Mouse (Mus musculus) inflammation-experienced regulatory T-cells, adult 6 months (primary cell): ENCODE results near the gene Btnl6. TPM values are rescaled to one million over a fixed set of nuclear protein-coding genes. Genes with fewer than 3 reads are reported as not detected.
"Not testable (repeated sequence)": the region's sequence is repeated elsewhere in the genome, so short reads cannot be mapped to it uniquely, and the experiment has no call there.

Source experiments
- ATAC-seq: one replicate; pipeline ENCODE4 v1.8.0; 2017
- polyA plus RNA-seq, 3 experiments: library from polyadenylated mRNA; unstranded; fragments of 100-300 nt; shearing (Covaris generic); gene quantifications; one replicate each; pipeline ENCODE4 v1.2.1; 2017

Btnl6 gene
- not detected for polyA plus RNA-seq

DNA sequence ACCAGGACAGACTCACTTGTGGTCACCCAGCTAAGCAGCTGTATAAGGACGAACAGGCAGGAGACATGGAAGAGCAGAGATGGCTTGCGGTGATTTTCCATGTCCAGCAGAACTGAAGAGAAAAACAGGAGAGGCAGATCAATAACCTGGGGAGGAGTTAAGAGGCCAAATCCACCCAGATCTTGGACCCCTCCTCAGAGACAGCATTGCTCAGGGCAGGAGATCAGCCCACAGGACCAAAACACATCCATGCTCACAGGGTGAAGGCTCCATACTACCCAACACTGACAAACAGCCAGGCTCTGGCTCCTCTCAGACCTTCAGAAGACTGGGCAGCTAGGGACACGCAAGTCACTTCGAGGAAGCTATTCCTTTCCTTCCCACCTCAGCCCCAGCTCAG lies at the start of gene Btnl6:
Btnl6 (minus strand) TSS at position 101 of the 400 bp plus-strand sequence.
- ATAC-seq = no peak

DNA sequence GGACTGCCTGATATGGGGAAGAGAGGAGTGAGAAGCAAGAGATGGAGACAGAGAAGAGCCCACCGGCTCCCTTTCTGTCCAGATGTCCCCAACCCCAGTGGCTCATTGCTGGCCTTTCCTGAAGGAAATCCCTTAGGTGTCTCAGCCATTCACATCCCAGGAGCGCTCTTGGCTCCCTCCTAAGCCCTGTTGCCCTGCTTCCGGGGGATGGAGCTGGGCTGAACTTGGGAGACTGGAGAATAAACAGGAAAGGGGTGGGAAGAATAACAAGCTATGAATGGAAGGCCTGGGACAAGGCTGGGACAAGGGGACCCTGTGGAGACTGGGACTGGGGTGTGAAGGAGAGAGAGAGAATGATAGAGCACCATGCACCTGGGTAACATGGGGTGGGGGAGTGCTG lies 47.6 kb upstream of the Btnl6 start:
- ATAC-seq = no peak

DNA sequence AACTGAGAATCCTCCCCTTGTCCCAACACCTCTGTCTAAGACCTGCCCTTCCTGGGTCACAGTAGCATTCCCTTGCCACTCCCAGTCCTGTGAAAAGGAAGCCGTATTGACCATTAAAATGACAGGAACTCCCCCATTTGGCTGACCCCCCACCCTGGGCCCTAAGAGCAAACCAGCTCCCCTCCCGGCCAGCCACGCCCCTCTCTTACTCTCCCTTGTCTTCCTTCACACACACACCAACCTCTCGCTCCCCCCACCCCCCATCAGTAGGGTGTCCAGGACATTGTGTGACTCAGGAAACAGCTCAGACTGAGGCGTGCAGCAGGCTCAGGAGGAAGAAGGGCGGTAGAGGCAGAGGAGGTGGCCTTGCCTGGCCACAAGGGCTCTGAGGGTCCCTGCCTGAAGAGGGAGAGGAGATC lies 46.9 kb upstream of the Btnl6 start, which contains the start of gene Notch4:
Notch4 (plus strand) TSS at position 266 of the 419 bp plus-strand sequence.
- ATAC-seq = no peak

DNA sequence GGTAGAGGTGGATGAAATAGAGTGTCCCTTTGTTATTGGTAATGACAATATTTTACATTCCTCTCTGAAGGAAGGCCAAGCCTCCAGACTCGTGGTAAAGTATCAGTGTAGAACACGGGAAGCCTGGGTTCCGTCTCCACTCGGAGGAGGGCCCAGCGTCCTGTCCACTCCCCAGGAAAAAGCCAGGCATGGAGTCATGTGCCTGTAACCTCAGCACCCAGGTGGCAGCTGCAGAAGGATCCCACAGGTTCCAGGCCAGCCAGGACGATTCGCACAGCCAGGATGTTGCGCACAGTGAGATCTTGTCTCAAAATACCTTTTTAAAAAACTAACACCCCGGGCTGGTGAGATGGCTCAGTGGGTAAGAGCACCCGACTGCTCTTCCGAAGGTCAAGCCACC lies 46.2 kb upstream of the Btnl6 start:
- no peak for ATAC-seq

DNA sequence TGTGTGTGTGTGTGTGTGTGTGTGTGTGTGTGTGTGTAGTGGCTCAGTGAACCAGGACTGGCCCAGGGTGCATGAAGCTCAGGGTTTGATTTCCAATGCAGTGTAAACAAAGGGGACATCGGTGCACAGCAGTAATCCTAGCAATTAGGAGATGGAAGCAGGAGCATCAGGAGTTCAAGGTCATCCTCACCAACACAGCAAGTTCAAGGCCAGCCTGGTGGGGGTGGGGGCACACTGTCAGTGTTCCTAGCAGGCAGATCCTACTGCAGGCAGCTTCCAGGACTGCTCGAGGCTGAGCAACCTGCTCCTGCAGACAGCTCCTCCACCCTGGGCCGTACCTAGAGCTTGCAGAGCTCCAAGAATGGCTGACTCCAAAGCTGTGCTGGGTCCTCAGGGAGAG lies 45.4 kb upstream of the Btnl6 start:
- ATAC-seq = no peak

DNA sequence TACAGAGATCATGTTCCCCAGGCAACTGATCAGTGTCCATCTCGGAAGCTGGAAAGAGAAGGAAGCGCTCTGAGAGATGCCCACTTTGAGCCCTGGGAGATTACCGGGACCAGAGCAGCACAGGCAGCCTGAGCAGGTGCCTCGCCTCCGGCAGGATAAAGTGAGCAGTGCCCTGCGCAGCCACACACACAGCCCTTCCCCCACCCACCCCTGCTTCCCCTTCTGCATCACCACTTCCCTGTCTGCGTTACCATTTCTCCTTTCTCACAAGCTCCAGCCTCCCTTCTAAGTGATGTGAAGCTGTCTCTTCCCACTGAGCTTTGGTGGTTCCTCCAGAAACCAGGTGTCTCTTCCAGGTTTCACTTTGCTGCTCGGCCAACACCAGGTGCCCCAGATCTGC lies 44.0 kb upstream of the Btnl6 start:
- ATAC-seq = no peak

DNA sequence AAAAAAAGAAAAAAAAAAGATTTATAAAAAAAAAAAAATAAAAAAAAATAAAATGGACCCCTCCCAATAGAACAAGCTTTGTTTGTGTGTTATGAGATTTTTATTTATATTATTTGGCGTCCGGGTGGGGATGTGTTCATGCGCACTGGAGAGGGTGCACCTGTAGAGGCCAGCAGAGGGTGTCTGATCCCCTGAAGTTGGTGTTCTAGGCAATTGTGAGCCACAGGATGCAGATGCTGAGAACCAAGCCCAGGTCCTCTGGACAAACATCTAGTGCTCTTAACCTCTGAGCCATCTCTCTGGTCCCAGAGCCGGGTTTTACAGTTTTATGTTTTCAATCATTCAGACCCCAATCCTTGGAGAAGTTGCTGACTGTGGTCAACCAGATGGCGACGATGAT lies 43.3 kb upstream of the Btnl6 start:
- no peak for ATAC-seq

DNA sequence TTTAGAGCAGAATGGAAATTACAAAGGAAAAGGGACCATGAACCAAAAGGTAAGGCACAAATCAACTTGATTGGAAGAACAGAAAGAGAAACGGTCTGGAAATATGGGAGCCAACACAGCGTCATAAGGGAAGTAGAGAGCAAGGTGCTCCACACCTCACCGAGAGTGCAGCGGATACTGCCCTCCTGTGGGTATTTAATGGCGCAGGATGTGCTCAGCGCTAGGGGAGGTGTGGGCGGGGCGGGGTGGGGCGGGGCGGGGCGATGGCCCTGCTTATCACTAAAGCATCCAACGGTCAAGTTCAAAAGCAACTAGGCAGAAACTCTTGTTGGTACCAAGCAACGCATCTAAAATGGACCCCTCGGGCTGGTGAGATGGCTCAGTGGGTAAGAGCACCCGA lies 42.7 kb upstream of the Btnl6 start:
- peak; percentile 54 for ATAC-seq

DNA sequence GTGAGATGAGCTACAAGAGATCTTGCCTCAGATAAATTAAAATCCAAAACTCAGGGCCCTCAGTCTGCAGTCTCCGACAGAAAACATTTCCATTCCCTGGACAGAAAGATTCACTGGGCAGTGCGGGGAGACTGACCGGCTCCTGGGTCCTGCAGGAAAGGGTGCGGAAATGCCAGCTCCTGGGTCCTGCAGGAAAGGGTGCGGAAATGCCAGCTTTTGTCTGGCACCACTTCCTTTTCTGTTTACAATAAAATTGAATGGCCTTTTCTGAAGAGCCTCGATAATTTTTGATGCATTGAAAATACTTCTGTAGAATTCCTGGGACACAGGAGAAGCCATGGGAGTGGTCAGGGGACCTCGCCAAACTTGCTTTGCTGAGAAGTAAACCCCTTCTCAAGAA lies 42.0 kb upstream of the Btnl6 start:
- ATAC-seq = no peak

DNA sequence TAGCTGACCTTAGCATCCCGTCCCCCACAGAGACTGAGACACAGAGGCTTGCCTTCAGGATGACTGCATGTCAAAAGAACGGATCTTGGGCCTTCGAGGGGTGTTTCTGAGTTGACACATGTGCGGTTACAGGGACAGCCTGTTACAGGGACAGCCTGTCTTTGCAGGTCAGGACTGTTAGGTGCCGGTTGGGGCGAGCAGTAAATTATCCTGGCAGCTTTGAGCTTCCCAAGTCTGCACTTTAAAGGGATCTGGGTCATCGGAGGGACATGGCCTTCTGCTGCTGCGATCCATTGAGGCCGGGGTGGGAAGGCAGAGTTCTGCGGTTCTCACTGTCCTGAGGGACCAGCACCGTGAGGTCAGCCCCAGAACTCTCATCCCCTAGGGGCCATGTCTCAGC lies 40.3 kb upstream of the Btnl6 start:
- no peak for ATAC-seq

DNA sequence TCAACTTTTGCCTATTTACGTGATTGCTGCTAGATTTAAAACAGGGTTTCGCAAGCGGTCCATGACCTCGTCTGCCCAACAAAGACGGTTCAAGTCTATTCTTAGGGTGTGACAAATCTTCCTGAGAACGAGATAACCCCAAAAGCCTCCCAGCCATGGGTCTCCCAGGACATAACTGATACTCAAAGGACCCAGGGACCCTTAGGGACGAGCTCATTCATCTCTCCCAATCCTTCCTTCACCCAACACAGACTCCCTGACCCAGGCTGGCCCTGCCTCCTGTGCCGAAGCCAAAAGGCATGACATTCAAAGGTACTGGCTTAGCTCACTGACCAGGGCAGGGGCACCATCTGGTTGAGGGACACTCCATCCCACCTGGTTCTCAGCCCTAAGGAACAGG lies 39.3 kb upstream of the Btnl6 start:
- no peak for ATAC-seq

DNA sequence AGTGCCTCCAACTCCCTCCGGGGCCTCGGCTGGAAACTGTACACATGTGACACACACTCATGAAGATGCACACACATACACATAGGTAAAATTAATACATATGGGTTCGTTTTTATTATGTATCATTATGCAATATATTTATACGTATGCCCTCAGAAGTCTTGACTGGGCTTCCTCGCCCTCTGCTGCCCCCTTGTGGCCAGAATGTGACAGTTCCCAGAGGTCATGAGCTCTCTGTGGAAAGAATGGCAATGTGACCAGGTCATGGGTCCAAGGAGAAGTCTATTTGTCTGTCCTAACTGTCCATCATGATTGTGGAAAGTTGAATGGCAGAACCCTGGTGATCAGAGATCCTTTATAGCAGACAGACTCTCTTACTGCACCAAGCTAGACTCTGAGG lies 38.3 kb upstream of the Btnl6 start:
- ATAC-seq = peak; percentile 46

DNA sequence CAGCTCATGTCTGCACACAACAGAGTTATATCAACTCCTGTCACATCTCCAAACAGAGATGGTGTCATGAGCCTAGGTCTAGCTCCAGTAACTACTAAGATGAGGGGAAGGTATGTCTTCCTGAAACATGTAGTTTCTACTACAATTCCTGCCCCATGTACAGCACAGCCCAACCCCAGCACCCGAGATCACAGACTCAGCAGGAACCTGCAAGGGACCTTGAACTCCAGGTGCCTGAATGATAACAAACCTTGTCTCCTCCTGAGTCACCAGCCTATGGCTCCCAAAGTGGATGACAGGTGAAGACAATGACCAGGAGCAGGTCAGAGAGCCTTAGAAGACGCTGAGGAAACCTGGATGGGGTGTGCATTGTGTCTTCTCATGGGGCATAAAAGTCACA lies 32.7 kb upstream of the Btnl6 start:
- ATAC-seq = no peak

DNA sequence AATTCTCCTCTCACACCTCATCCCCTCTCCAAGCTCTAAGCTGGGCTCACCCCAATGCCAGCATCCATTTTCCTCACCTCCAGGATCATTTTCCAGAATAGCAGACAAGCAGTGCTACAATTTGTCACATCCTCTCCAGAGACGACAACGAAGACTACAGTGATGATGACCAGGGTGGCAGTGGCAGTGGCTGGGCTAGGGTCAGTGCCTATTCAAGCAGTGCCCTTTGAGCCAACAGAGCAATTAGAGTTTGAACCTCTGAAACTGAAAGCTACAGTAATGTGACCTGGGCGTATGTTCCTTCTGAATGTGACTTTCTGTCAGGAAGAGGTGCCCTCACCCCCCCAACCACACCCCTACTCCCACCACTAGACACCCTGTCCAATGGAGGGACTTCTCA lies 32.0 kb upstream of the Btnl6 start:
- no peak for ATAC-seq

DNA sequence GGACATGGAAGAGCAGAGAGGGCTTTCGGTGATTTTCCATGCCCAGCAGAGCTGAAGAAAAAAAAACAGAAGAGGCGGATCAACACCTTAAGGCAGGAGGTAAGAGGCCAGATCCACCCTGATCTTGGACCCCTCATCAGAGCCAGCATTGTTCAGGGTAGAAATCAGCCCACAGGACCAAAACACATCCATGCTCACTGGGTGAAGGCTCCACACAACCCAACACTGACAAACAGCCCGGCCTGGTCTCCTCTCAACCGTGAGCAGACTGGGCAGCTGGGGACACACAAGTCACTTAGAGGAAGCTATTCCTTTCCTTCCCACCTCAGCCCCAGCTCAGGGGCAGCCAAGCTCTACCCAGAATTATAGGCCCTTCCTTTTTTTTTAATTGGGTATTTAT lies 30.4 kb upstream of the Btnl6 start:
- ATAC-seq = no peak

DNA sequence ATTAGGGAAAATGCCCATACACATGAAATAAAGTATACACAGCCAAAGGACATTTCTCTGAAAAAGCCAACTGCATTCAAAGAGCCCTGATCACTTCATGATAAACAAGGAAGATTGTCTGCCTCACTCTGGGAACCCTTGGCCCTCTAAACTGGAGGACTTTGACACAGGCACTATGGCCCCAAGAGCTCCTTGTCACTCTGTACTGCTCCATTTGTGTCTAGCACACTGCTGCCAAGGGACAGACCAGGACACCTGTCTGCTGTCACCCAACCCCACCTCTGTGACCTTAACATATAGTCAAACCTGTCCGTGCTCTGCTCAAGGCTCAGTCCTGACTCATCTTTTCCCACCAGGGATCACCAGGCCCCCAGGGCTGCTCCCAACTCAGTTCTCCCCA lies 29.6 kb upstream of the Btnl6 start:
- no peak for ATAC-seq

DNA sequence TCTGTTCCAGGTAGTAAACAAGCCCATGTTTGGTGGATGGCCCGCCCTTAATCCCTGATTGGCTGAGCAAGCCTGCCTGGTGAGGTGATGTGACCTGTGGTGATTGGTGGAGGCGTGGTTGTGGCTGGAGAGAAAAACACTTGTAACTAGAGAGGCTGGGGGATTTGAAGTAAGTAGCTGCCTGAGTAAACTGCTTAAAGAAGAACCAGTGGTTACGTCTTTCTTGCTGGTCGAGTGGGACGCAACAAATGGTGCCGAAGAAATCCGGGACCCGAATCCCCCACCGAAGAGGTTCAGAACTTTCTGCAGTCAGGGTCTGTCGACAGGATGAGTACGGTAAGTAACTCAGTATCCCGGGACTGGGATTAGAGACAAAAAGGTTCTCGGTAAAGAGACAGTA lies 26.4 kb upstream of the Btnl6 start:
- ATAC-seq = not testable (repeated sequence)

DNA sequence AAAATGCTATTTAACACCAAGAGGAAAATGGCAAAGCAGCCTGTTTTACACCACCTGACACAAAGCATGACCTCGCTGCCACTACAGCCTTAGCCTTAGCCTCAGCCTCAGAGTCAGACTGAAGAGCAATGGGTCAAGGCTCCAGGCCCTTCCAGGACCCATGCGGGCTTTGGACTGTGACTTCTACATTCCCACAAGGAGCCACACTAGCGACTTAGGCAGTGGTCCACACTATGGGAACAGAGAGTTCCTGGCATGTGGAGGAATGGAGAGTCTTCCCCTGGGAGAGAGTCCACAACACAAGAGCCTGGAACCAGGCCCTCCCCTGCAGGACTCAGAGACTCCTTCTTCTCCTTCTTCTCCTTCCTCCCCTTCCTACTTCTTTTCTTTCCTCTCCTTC lies 15.5 kb upstream of the Btnl6 start:
- ATAC-seq = no peak

DNA sequence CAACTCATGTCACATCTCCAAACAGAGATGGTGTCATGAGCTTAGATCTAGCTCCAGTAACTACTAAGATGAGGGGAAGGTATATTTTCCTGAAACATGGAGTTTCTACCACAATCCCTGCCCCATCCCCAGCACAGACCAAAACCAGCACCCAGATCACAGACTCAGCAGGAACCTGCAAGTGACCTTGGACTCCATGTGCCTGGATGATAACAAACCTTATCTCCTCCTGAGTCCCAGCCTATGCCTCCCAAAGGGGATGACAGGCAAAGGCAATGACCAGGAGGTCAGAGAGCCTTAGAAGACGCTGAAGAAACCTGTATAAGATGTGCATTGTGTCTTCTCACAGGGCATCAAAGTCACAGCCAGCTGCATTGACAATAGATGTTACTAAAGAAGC lies 1.8 kb upstream of the Btnl6 start:
- ATAC-seq = no peak

DNA sequence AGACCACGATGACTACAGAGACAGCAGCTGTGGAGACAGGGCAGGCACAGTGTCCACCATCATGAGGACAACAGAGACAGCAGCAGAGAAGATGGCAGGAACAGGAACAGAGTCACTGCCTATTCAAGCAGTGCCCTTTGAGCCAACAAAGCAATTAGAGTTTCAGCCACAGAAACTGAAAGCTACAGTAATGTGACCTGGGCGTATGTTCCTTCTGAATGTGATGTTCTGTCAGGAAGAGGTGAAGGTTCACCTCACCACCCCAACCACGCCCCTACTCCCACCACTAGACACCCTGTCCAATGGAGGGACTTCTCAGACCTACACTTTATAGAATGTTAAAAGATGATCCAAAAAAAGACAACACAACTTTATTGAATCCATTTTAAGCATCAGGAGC lies 1.4 kb upstream of the Btnl6 start:
- not testable (repeated sequence) for ATAC-seq

DNA sequence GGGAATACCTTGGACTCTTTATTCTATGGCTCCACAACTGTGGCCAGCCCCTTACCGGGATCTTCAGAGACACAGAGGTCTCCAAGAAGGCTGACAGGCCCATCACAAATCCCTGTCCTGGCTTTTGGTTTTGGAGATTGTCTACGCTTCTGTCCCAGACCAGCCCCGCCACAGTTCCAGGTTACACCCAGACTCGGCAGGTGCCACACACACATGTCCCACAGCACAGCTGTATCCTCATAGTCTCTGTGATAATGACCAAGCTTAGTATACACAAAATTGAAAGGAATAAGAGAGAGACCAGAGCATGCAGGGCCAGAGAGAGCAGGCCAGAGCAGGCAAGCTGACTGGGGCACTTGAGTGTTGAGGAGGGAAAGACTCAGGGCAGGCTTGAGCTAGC lies 643 bp upstream of the Btnl6 start:
- no peak for ATAC-seq

DNA sequence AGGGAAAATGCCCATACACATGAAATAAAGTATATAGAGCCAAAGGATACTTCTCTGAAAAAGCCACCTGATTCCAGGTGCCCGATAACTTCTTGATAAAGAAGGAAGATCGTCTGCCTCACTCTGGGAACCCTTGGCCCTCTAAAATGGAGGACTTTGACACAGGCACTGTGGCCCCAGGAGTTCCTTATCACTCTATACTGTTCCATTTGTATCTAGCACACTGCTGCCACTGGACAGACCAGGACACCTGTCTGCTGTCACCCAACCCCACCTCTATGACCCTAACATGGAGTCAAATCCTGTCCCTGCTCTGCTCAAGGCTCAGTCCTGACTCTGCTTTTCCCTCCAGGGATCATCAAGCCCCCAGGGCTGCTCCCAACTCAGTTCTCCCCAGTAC lies 638 bp downstream of the Btnl6 start:
- ATAC-seq = no peak

DNA sequence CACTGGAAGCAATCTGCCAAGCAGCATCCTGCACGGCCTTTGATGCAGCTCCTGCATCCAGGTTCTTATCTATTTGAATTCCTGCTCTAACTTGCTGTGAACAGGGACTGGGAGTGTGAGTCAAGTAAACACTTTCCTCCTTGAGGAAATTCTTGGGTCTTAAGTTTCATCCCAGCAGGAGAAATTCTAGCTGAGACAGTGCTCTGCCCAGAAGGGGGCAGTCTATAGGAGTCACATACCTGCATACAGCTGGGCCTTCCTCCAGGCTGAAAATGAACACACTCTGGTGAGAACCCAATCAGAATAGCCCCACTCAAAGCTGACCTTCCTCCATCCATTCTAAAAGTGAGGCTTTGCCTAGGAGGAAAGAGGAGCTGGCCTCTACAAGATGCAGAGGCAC lies 5.4 kb downstream of the Btnl6 start:
- not testable (repeated sequence) for ATAC-seq

DNA sequence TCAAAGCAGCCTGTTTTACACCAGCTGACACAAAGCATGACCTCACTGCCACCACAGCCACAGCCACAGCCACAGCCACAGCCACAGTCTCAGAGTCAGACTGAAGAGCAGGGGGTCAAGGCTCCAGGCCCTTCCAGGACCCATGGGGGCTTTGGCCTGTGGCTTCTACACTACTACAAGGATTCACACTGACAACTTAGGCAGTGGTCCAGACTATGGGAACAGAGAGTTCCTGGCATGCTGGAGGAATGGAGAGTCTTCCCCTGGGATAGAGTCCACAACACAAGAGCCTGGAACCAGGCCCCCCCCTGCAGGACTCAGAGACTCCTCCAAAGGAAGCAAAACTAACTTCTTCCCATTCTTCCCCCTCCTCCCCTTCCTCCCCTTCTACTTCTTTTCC lies 9.6 kb downstream of the Btnl6 start:
- ATAC-seq = no peak

DNA sequence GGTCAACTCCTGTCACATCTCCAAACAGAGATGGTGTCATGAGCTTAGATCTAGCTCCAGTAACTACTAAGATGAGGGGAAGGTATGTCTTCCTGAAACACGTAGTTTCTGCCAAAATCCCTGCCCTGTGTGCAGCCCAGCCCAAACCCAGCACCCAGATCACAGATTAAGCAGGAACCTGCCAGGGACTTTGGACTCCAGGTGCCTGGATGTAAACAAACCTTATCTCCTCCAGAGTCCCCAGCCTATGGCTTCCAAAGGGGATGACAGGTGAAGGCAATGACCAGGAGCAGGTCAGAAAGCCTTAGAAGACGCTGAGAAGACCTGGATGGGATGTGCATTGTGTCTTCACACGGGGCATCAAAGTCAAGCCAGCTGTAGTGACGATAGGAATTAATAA lies 19.4 kb downstream of the Btnl6 start:
- ATAC-seq = not testable (repeated sequence)

DNA sequence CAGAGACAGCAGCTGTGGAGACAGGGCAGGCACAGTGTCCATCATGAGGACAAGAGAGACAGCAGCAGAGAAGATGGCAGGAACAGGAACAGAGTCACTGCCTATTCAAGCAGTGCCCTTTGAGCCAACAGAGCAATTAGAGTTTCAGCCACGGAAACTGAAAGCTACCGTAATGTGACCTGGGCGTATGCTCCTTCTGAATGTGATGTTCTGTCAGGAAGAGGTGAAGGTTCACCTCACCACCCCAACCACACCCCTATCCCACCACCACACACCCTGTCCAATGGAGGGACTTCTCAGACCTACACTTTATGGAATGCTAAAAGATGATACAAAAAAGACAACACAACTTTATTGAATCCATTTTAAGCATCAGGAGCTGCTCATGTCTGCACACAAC lies 19.8 kb downstream of the Btnl6 start:
- ATAC-seq = not testable (repeated sequence)
